Mouse (Mus musculus): ENCODE measurements around the gene Il18bp. TPM values are rescaled to one million over a fixed set of nuclear protein-coding genes. Genes with fewer than 3 reads are reported as not detected.

Gene Il18bp
- total and polyA plus RNA-seq, 3 experiments: 1.9 to 3.3 (median 1.9) TPM

DNA sequence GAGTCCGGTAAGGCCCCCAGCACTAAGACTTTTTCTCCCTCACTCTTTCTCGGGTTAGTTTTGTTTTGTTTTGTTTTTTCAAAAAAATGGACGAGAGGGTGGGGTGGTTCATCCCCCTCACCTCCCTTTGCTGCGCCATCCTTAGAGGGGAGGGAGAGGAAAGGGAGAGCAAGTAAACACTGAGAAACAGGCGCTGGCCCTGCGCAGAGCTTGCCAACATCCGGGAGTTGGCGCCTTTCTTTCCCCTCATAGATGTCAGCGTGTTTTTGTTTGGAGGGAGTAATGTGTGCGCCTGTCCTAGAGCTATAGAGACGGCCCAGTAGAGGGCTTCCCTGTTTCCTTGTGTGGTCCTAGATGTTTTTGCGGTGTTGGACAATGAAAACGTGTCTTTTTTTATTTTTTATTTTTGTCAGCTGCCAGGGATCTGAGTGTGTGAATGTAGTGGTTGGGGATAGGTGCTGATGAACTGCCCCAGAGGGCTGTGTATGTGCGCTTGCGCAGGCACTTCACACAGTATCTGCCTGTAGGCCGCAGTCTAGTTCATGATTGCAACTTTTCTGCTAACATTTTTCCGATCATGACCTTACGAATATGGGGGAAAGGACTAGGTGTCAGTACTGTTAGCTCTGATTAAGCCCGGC, 47.5 kb downstream of the Il18bp start:
- peak overlapping the region; percentile 48 for H3K4me2 ChIP-seq (ENCODE audit: insufficient read depth, low read depth, poor library complexity, severe bottlenecking)
- dilution Hi-C loops (cut with MboI; ENCODE audit: extremely low pct_ligation_motif_present, extremely low pct_unique_long_range_greater_than_20kb, low sequenced_read_pairs) (no loop called here), in situ Hi-C loops (cut with MboI; ENCODE audit: low pct_ligation_motif_present, low pct_unique_long_range_greater_than_20kb, low sequenced_read_pairs) (no loop called here)
- H3K4me3 ChIP-seq (replicated peaks in 1 of 3; ENCODE audit: low read depth in 2 of 3, low read length in 2 of 3, poor library complexity in 1 of 3): peak overlapping the region; percentile 69 to 86 (median 75)
- H3K9ac ChIP-seq (ENCODE audit: insufficient read depth, low read depth): peak overlapping the region; percentile 88
- no peaks in the 10 kb centered on the region for H3K27me3 ChIP-seq (replicated peaks)
- TF ChIP-seq CTCF (conservative IDR thresholded peaks at IDR 0.05 in 1 of 2, IDR thresholded peaks at IDR 0.05 in 1 of 2; ENCODE audit: low read depth in 2 of 2, low read length in 2 of 2) (no peak), CHD2 (IDR thresholded peaks at IDR 0.05; ENCODE audit: low read length) (no peak), ETS1 (conservative IDR thresholded peaks at IDR 0.05; ENCODE audit: low read depth, low read length) (no peak), IRF4 (IDR thresholded peaks at IDR 0.05; ENCODE audit: low read depth, low read length) (no peak), CHD1 (IDR thresholded peaks at IDR 0.05; ENCODE audit: low read depth, low read length) (0 out of 2 replicates have a peak, but pooled peaks have one; percentile 4), NELFE (IDR thresholded peaks at IDR 0.05; ENCODE audit: low read depth, low read length) (peak; percentile 52; the same call in 1 of the 2 replicates), PAX5 (IDR thresholded peaks at IDR 0.05; ENCODE audit: low read length) (no peak), USF1 (IDR thresholded peaks at IDR 0.05; ENCODE audit: low read depth, low read length) (no peak), EP300 (IDR thresholded peaks at IDR 0.05; ENCODE audit: low read length) (no peak), ZMIZ1 (IDR thresholded peaks at IDR 0.05; ENCODE audit: low read depth, low read length) (no peak), NRF1 (IDR thresholded peaks at IDR 0.05; ENCODE audit: low read depth, low read length) (peak; percentile 84), MAFK (IDR thresholded peaks at IDR 0.05; ENCODE audit: insufficient replicate concordance, low read length) (no peak), JUN (IDR thresholded peaks at IDR 0.05; ENCODE audit: insufficient read depth, low read depth, low read length) (no peak), JUND (conservative IDR thresholded peaks at IDR 0.05; ENCODE audit: low read depth, low read length) (no peak), MXI1 (IDR thresholded peaks at IDR 0.05; ENCODE audit: low read depth, low read length) (peak; percentile 37; the same call in 1 of the 2 replicates), MAZ (IDR thresholded peaks at IDR 0.05; ENCODE audit: low read depth, low read length) (no peak; the same call in 1 of the 2 replicates), USF2 (conservative IDR thresholded peaks at IDR 0.05; ENCODE audit: low read depth, low read length) (no peak), MEF2A (IDR thresholded peaks at IDR 0.05; ENCODE audit: borderline replicate concordance, low read depth, low read length) (no peak), UBTF (IDR thresholded peaks at IDR 0.05; ENCODE audit: low read depth, low read length) (no peak), MYC (IDR thresholded peaks at IDR 0.05; ENCODE audit: low read depth, low read length) (no peak), HCFC1 (IDR thresholded peaks at IDR 0.05; ENCODE audit: low read depth, low read length) (0 out of 2 replicates have a peak, but pooled peaks have one; percentile 32), KAT2A (IDR thresholded peaks at IDR 0.05; ENCODE audit: insufficient replicate concordance, low read length) (no peak), SMC3 (IDR thresholded peaks at IDR 0.05; ENCODE audit: low read depth, low read length) (no peak), TBP (conservative IDR thresholded peaks at IDR 0.05; ENCODE audit: low read depth, low read length) (no peak), RAD21 (IDR thresholded peaks at IDR 0.05; ENCODE audit: low read depth, low read length) (no peak)
- H3K9me3 ChIP-seq (replicated peaks; ENCODE audit: low read length): no peaks in the 10 kb centered on the region
- DNase-seq (ENCODE audit: extremely low read depth): peak; percentile 62
- peak overlapping the region; percentile 65 for H3K27ac ChIP-seq (ENCODE audit: insufficient read depth, low read depth)
- peaks cover 0 to 21% of the 10 kb centered on the region in 2 experiments for H3K36me3 ChIP-seq (replicated peaks in 1 of 2; ENCODE audit: control insufficient read depth in 1 of 2, insufficient read depth in 1 of 2, low read length in 1 of 2)
- H3K4me1 ChIP-seq (ENCODE audit: control insufficient read depth in 1 of 2, insufficient read depth in 2 of 2): peaks cover 2 to 62% of the 10 kb centered on the region in 2 experiments; a peak in 2 of 4 replicates
- H3K79me2 ChIP-seq (replicated peaks; ENCODE audit: control insufficient read depth, extremely low read depth, insufficient read depth, poor library complexity, severe bottlenecking): peaks cover 36% of the 10 kb centered on the region
